Comparison of ENCODE assay signal across 30 mouse cellular contexts in the genomic region with DNA sequence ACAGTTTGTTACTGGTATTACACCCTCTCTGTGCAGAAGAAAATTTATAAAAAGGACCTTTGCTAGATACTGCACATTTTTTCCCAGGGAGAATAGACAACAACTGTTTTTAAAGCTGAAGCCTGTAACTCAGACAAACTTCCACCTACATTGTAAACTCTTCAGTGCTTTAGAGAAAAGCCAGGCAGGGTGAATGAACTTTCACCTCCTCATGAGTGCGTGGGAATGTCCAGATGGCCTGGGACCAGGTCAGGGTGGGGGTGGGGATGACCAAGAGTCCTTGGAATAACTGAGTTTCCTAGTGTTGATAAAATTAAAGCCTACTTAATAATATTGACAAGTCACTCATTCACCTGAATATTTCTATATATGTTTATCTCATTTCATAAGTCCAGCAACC.
DNase-seq lines count a peak whose midpoint lies in the region; ATAC-seq and TF ChIP-seq lines count a peak whose summit lies in the region.
"Had no signal": no experiment of that assay in that cellular context is flagged by ENCODE, and none has a peak within 500 bp of the region (broad histone marks: within the 10 kb centered on the region; RNA-seq: fewer than 3 reads in every experiment).

No protein-coding gene starts in this region.

- H3K4me2 ChIP-seq in heart, embryonic 13.5 days: no peak overlapping the region
- H3K4me2 ChIP-seq in liver, postnatal 0 days (ENCODE audit: low read depth, low read length): no peak overlapping the region
- no peak overlapping the region for H3K4me2 ChIP-seq in liver, embryonic 12.5 days
- H3K4me2 ChIP-seq: embryonic facial prominence, embryonic 15.5 days; forebrain, embryonic 12.5 days; limb, embryonic 15.5 days; midbrain, embryonic 12.5 days; neural tube, embryonic 13.5 days had no signal

- ATAC-seq in heart, embryonic 13.5 days (ENCODE audit: extremely low read depth, insufficient number of reproducible peaks, low FRiP score, low TSS enrichment): no peak
- ATAC-seq in liver, postnatal 0 days: no peak
- no peak for ATAC-seq in liver, embryonic 12.5 days
- ATAC-seq: forebrain, postnatal 0 days; hindbrain, embryonic 16.5 days had no signal

- intact Hi-C loops in heart, postnatal 25 days (cut with DNase I): no loop called here

- TF ChIP-seq EP300 in liver, postnatal 0 days (IDR thresholded peaks at IDR 0.05; ENCODE audit: low read depth): no peak

- H3K4me1 ChIP-seq in heart, embryonic 13.5 days: peaks cover 31% of the 10 kb centered on the region
- peaks cover 11% of the 10 kb centered on the region for H3K4me1 ChIP-seq in liver, postnatal 0 days (ENCODE audit: insufficient read depth)
- peaks cover 17% of the 10 kb centered on the region for H3K4me1 ChIP-seq in liver, embryonic 12.5 days
- H3K4me1 ChIP-seq: forebrain, embryonic 12.5 days; limb, embryonic 15.5 days; midbrain, embryonic 12.5 days had no signal

- 33% methylated on average over 1 of the region's 1 CpGs for WGBS in heart, embryonic 13.5 days
- 56% methylated on average over 1 of the region's 1 CpGs for WGBS in liver, postnatal 0 days (ENCODE audit: insufficient replicate concordance)
- WGBS in liver, embryonic 12.5 days (ENCODE audit: insufficient replicate concordance): 88% methylated on average over 1 of the region's 1 CpGs

- DNase-seq in adrenal gland, postnatal 14 days: peak; percentile 20
- no peak for DNase-seq in adrenal gland, postnatal 25 days
- no peak for DNase-seq in heart, postnatal 25 days (ENCODE audit: low spot score)
- no peak for DNase-seq in liver, postnatal 0 days
- DNase-seq in cerebellum, adult 11 months: no peak
- DNase-seq: cerebellum, adult 9-10 months; cerebellum, postnatal 36 days; forebrain, postnatal 0 days; gastrocnemius, postnatal 25 days; heart, postnatal 14 days; kidney, adult 9 months; kidney, postnatal 10 days; layer of hippocampus, adult 9-11 months; lung, postnatal 36 days; thymus, adult 2 months; thymus, postnatal 36 days had no signal

- H3K9ac ChIP-seq in heart, embryonic 13.5 days: no peak overlapping the region
- no peak overlapping the region for H3K9ac ChIP-seq in liver, postnatal 0 days (replicated peaks)
- H3K9ac ChIP-seq in liver, embryonic 12.5 days: no peak overlapping the region
- H3K9ac ChIP-seq: embryonic facial prominence, embryonic 15.5 days; forebrain, embryonic 12.5 days; forebrain, postnatal 0 days; limb, embryonic 15.5 days; midbrain, embryonic 12.5 days; neural tube, embryonic 13.5 days had no signal

- H3K4me3 ChIP-seq in heart, embryonic 13.5 days: no peak overlapping the region
- H3K4me3 ChIP-seq in liver, postnatal 0 days (ENCODE audit: low read depth, low read length): no peak overlapping the region
- no peak overlapping the region for H3K4me3 ChIP-seq in liver, embryonic 12.5 days
- H3K4me3 ChIP-seq: embryonic facial prominence, embryonic 10.5 days; embryonic facial prominence, embryonic 15.5 days; forebrain, embryonic 12.5 days; heart, embryonic 10.5 days; limb, embryonic 10.5 days; limb, embryonic 15.5 days; midbrain, embryonic 12.5 days; myocyte; neural tube, embryonic 13.5 days had no signal

- peaks cover 34% of the 10 kb centered on the region for H3K36me3 ChIP-seq in heart, embryonic 13.5 days
- peaks cover 23% of the 10 kb centered on the region for H3K36me3 ChIP-seq in liver, postnatal 0 days (replicated peaks; ENCODE audit: insufficient read depth, low read length)
- peaks cover 49% of the 10 kb centered on the region for H3K36me3 ChIP-seq in liver, embryonic 12.5 days
- H3K36me3 ChIP-seq: neural tube, embryonic 13.5 days had no signal

- no peak for TF ChIP-seq CTCF in liver, postnatal 0 days (IDR thresholded peaks at IDR 0.05; ENCODE audit: low read depth)

- H3K27me3 ChIP-seq in heart, embryonic 13.5 days (replicated peaks): no peaks in the 10 kb centered on the region
- H3K27me3 ChIP-seq in liver, postnatal 0 days (ENCODE audit: insufficient read depth, low read length): no peaks in the 10 kb centered on the region
- no peaks in the 10 kb centered on the region for H3K27me3 ChIP-seq in liver, embryonic 12.5 days (replicated peaks)
- H3K27me3 ChIP-seq: embryonic facial prominence, embryonic 15.5 days; forebrain, embryonic 12.5 days; limb, embryonic 15.5 days; megakaryocyte, embryonic 14.5 days; midbrain, embryonic 12.5 days; neural tube, embryonic 13.5 days had no signal

- peak overlapping the region; percentile 51 for H3K27ac ChIP-seq in heart, embryonic 13.5 days (replicated peaks)
- H3K27ac ChIP-seq in liver, postnatal 0 days (ENCODE audit: low read depth): 0 out of 2 replicates have a peak overlapping the region, but pooled peaks have one; percentile 59
- no peak overlapping the region for H3K27ac ChIP-seq in liver, embryonic 12.5 days
- H3K27ac ChIP-seq: embryonic facial prominence, embryonic 10.5 days; embryonic facial prominence, embryonic 15.5 days; forebrain, embryonic 12.5 days; limb, embryonic 10.5 days; limb, embryonic 15.5 days; midbrain, embryonic 12.5 days; neural tube, embryonic 13.5 days had no signal

- no peaks in the 10 kb centered on the region for H3K9me3 ChIP-seq in heart, embryonic 13.5 days
- H3K9me3 ChIP-seq in liver, postnatal 0 days (ENCODE audit: low read length): no peaks in the 10 kb centered on the region
- no peaks in the 10 kb centered on the region for H3K9me3 ChIP-seq in liver, embryonic 12.5 days (replicated peaks)
- H3K9me3 ChIP-seq: embryonic facial prominence, embryonic 10.5 days; embryonic facial prominence, embryonic 15.5 days; forebrain, embryonic 12.5 days; G1E; heart, embryonic 10.5 days; limb, embryonic 10.5 days; limb, embryonic 15.5 days; megakaryocyte, embryonic 14.5 days; midbrain, embryonic 12.5 days; neural tube, embryonic 13.5 days had no signal
